Mouse (Mus musculus): Measurements from ENCODE around the gene Gja3.

DNA sequence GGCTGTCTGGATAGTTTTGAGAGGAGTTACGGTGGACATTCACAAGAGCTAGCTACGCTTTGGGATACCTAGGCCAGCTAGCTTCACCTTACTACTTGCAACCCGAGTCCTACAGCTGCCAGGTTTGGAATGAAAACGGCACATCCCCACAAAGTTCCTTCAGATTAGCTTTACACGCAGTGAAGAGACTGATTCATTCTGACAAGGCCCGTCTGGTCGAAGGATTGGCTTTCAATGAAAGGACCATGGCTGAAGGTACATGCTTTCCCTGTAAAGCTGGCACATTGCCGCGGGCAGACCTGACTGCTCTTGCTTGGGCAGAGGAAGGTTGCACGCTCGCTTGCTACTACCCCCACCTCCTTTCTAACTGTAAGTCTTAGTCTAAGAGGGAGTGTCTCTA, 47.8 kb upstream of the Gja3 start:
- TF ChIP-seq CTCF (IDR thresholded peaks at IDR 0.05; ENCODE audit: control insufficient read depth, insufficient read depth, low read length), result no peak
- TF ChIP-seq POLR2A (IDR thresholded peaks at IDR 0.05; ENCODE audit: borderline replicate concordance, control insufficient read depth, low read depth, low read length), result no peak
